Mouse (Mus musculus): ENCODE results near the gene Spef2. TPM values are rescaled to one million over a fixed set of nuclear protein-coding genes. Genes with fewer than 3 reads are reported as not detected.

Gene Spef2
- polyA plus RNA-seq, 1 experiment from 2014 or later, result 2.0 TPM

Other genes with a start within 250 kb of the Spef2 start
- gene Il7r, start 218.7 kb downstream of the Spef2 start, polyA plus RNA-seq (2015; fragmentation: Nextera tagmentation; extraction: Ambion mirVana), result not detected in 2 replicates